Mouse (Mus musculus) kidney, embryonic 16.5 days (tissue): ENCODE data around the gene Klhdc3. TPM values are rescaled to one million over a fixed set of nuclear protein-coding genes. Genes with fewer than 3 reads are reported as not detected.

ENCODE experiments used
- ATAC-seq: fragments of 200-750 bp; cut with Nextera tagmentation; 2 replicates; pipeline ENCODE4 v1.8.0; 2017; ENCODE audit warnings: moderate TSS enrichment; ENCODE audit not compliant: low FRiP score, low TSS enrichment
- H3K27ac ChIP-seq: fragments of 300-500 bp; sonication (generic); 2 replicates; pipeline ENCODE4 v1.5.1; 2014; ENCODE audit warnings: low read length
- H3K27me3 ChIP-seq: fragments of 300-500 bp; sonication (generic); 2 replicates; pipeline ENCODE4 v1.6.1; 2014; ENCODE audit warnings: low read length, control low read depth, mixed read lengths; ENCODE audit not compliant: insufficient read depth
- H3K36me3 ChIP-seq: fragments of 300-500 bp; sonication (generic); 2 replicates; pipeline ENCODE4 v1.6.1; 2014; ENCODE audit warnings: low read length, control low read depth, mixed read lengths; ENCODE audit not compliant: insufficient read depth
- H3K4me1 ChIP-seq: fragments of 300-500 bp; sonication (generic); 2 replicates; pipeline ENCODE4 v1.6.1; 2014; ENCODE audit warnings: low read length, control low read depth, mixed read lengths; ENCODE audit not compliant: insufficient read depth
- H3K4me2 ChIP-seq: fragments of 300-500 bp; sonication (generic); replicated peaks from 2 replicates; pipeline ENCODE4 v1.6.1; 2014; ENCODE audit warnings: low read depth, low read length
- H3K4me3 ChIP-seq: fragments of 300-500 bp; sonication (generic); 2 replicates; pipeline ENCODE4 v1.5.1; 2014; ENCODE audit warnings: mild to moderate bottlenecking, low read length
- H3K9ac ChIP-seq: fragments of 300-500 bp; sonication (generic); replicated peaks from 2 replicates; pipeline ENCODE4 v1.6.1; 2014; ENCODE audit warnings: low read length
- H3K9me3 ChIP-seq: fragments of 300-500 bp; sonication (generic); 2 replicates; pipeline ENCODE4 v1.6.1; 2016; ENCODE audit warnings: low read length, control low read depth
- WGBS: fragments of 180-500 bp; shearing (Covaris S2); extraction: QIAGEN DNeasy Blood & Tissue Kit; methylation state at CpG from one replicate; pipeline ENCODE4 v1.1.7; 2014; 5-methylcytosine and 5-hydroxymethylcytosine counted together
- polyA plus RNA-seq: library from polyadenylated mRNA; unstranded; fragments of >200 nt; fragmentation: Nextera tagmentation; extraction: Ambion mirVana; gene quantifications from 2 replicates; pipeline ENCODE4 v1.2.1, GENCODE M21; 2015

Klhdc3 gene
- polyA plus RNA-seq, 1 experiment from 2014 or later: 137 TPM

GRCm38 (mm10) chr17:46648436-46648835, 32.3 kb downstream of the Klhdc3 start:
- H3K27ac ChIP-seq: no peak overlapping the region
- WGBS: 94% methylated on average over 9 of the region's 9 CpGs
- no peak overlapping the region for H3K4me2 ChIP-seq
- H3K4me1 ChIP-seq: peaks cover 56% of the 10 kb centered on the region
- no peaks in the 10 kb centered on the region for H3K9me3 ChIP-seq
- no peak overlapping the region for H3K9ac ChIP-seq
- H3K27me3 ChIP-seq: no peaks in the 10 kb centered on the region
- H3K4me3 ChIP-seq: no peak overlapping the region
- peaks cover 23% of the 10 kb centered on the region for H3K36me3 ChIP-seq
- ATAC-seq: no peak

DNA sequence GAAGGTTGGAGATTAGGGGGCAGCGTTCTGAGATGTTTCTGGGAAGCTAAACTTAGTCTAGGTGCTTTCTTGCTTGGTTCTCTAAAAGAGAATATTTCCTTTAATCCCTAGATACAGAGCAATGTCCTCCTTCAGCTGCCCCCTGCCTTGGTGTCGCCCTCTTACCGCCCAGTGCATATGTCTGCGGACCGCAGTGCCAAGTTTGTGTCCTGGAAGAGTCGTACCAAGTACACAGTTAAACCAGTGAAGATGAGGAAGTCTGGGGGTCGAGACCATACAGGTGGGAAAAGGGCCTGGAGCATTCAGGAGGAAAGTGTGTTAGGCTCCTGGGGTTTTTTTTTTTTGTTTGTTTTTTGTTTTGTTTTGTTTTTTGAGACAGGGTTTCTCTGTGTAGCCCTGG, 33.4 kb downstream of the Klhdc3 start:
- H3K36me3 ChIP-seq: peaks cover 12% of the 10 kb centered on the region; the same call in 1 of the 2 replicates
- H3K4me2 ChIP-seq: no peak overlapping the region
- ATAC-seq: no peak
- no peak overlapping the region for H3K27ac ChIP-seq
- no peaks in the 10 kb centered on the region for H3K27me3 ChIP-seq
- WGBS: 95% methylated on average over 7 of the region's 7 CpGs
- H3K9me3 ChIP-seq: no peaks in the 10 kb centered on the region
- H3K4me3 ChIP-seq: no peak overlapping the region
- peaks cover 46% of the 10 kb centered on the region for H3K4me1 ChIP-seq
- no peak overlapping the region for H3K9ac ChIP-seq

DNA sequence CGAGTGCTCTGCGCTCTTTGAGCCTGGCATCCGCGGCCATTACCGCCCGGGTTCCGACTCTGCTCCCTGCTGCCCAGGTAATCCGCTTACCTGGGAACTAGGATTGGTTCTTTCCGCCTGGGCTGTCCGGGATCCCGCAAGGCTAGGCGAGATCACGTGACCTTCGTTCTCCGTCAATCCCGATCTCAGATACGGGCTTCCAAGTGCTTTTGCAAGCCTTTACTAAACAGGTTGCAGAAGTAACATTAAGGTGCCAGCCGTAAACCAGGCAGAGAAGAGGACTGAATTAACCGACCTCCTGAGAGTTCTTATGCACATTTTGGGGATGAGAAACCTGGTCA, 34.4 kb downstream of the Klhdc3 start:
- peaks cover 36% of the 10 kb centered on the region for H3K4me1 ChIP-seq
- ATAC-seq: no peak; the same call in 1 of the 2 replicates
- peak overlapping the region; percentile 96 for H3K4me3 ChIP-seq
- peaks cover 19% of the 10 kb centered on the region; the same call in 1 of the 2 replicates for H3K36me3 ChIP-seq
- 0% methylated on average over 19 of the region's 19 CpGs for WGBS
- H3K9ac ChIP-seq: peak overlapping the region; percentile 89
- no peaks in the 10 kb centered on the region for H3K27me3 ChIP-seq
- no peaks in the 10 kb centered on the region for H3K9me3 ChIP-seq
- H3K4me2 ChIP-seq: peak overlapping the region; percentile 88
- peak overlapping the region; percentile 88 for H3K27ac ChIP-seq

- Histone ChIP-seq H3K4me2 (peak within 1 kb of the TSS; percentile 98), H3K36me3 (peaks cover 19% of the 10 kb centered on the region; the same call in 1 of the 2 replicates), H3K9me3 (no peaks in the 10 kb centered on the region), H3K27me3 (no peaks in the 10 kb centered on the region), H3K4me1 (peaks cover 31% of the 10 kb centered on the region), H3K27ac (peak within 1 kb of the TSS; percentile 88), H3K4me3 (peak within 1 kb of the TSS; percentile 96), H3K9ac (peak within 1 kb of the TSS; percentile 89)
- WGBS: under 1% methylated on average over 53 of the region's 53 CpGs
- ATAC-seq: peak; percentile 57
Observed at GRCm38 (mm10) chr17:46645561-46646321, 35.0 kb downstream of the Klhdc3 start, which contains the start of the genes Klc4 and Mrpl2. Gene Klc4, minus strand, starts transcription at chr17:46646022. Gene Mrpl2, plus strand, starts transcription at chr17:46646229.

GRCm38 (mm10) chr17:46644916-46645475, 35.7 kb downstream of the Klhdc3 start:
- peak; percentile 35 for ATAC-seq
- Histone ChIP-seq H3K9me3 (no peaks in the 10 kb centered on the region), H3K4me2 (peak overlapping the region; percentile 98), H3K4me1 (peaks cover 30% of the 10 kb centered on the region), H3K27ac (peak overlapping the region; percentile 81), H3K36me3 (peaks cover 19% of the 10 kb centered on the region; the same call in 1 of the 2 replicates), H3K27me3 (no peaks in the 10 kb centered on the region), H3K4me3 (peak overlapping the region; percentile 96), H3K9ac (peak overlapping the region; percentile 83)
- 9% methylated on average over 11 of the region's 11 CpGs for WGBS

- WGBS: 79% methylated on average over 12 of the region's 12 CpGs
- ATAC-seq: no peak
- Histone ChIP-seq H3K9me3 (no peaks in the 10 kb centered on the region), H3K27me3 (no peaks in the 10 kb centered on the region), H3K4me1 (peaks cover 28% of the 10 kb centered on the region), H3K36me3 (peaks cover 19% of the 10 kb centered on the region; the same call in 1 of the 2 replicates), H3K4me2 (peak overlapping the region; percentile 98), H3K27ac (peak overlapping the region; percentile 81), H3K9ac (peak overlapping the region; percentile 83), H3K4me3 (peak overlapping the region; percentile 96)
Observed at GRCm38 (mm10) chr17:46644152-46644805, 36.4 kb downstream of the Klhdc3 start.

GRCm38 (mm10) chr17:46642060-46642459, 38.7 kb downstream of the Klhdc3 start:
- H3K4me1 ChIP-seq: peaks cover 29% of the 10 kb centered on the region
- H3K4me2 ChIP-seq: no peak overlapping the region
- no peaks in the 10 kb centered on the region for H3K27me3 ChIP-seq
- no peak overlapping the region for H3K9ac ChIP-seq
- ATAC-seq: no peak
- no peak overlapping the region for H3K27ac ChIP-seq
- no peaks in the 10 kb centered on the region for H3K9me3 ChIP-seq
- peaks cover 7% of the 10 kb centered on the region; the same call in 1 of the 2 replicates for H3K36me3 ChIP-seq
- 87% methylated on average over 17 of the region's 17 CpGs for WGBS
- no peak overlapping the region for H3K4me3 ChIP-seq

- Histone ChIP-seq H3K27me3 (no peaks in the 10 kb centered on the region), H3K27ac (peak overlapping the region; percentile 43; the same call in 1 of the 2 replicates), H3K9me3 (no peaks in the 10 kb centered on the region), H3K9ac (no peak overlapping the region), H3K4me1 (peaks cover 22% of the 10 kb centered on the region), H3K36me3 (peaks cover 16% of the 10 kb centered on the region; the same call in 1 of the 2 replicates), H3K4me3 (no peak overlapping the region), H3K4me2 (no peak overlapping the region)
- ATAC-seq: no peak
- 60% methylated on average over 9 of the region's 9 CpGs for WGBS
Observed at GRCm38 (mm10) chr17:46639929-46640328, 40.8 kb downstream of the Klhdc3 start.

GRCm38 (mm10) chr17:46636831-46637523, 43.7 kb downstream of the Klhdc3 start:
- Histone ChIP-seq H3K36me3 (peaks cover 21% of the 10 kb centered on the region; the same call in 1 of the 2 replicates), H3K4me1 (peaks cover 13% of the 10 kb centered on the region), H3K4me3 (no peak overlapping the region), H3K27me3 (no peaks in the 10 kb centered on the region), H3K9ac (peak overlapping the region; percentile 51), H3K4me2 (peak overlapping the region; percentile 40), H3K9me3 (no peaks in the 10 kb centered on the region), H3K27ac (0 out of 2 replicates have a peak overlapping the region, but pooled peaks have one; percentile 8)
- 17% methylated on average over 15 of the region's 15 CpGs for WGBS
- no peak for ATAC-seq
